Mouse (Mus musculus) ovary, postnatal 10 days (tissue): ENCODE results near the gene BC052040.

Experiments
- DNase-seq: peaks from one replicate; pipeline ENCODE4 v3.0.0; 2022; ENCODE audit warnings: low spot score

The BC052040 gene

GRCm38 (mm10) chr2:115581241-115581988, at the start of gene BC052040:
Gene BC052040, plus strand, starts transcription at chr2:115581716.
- peak; percentile 73 for DNase-seq

GRCm38 (mm10) chr2:115538009-115538690, 43.4 kb upstream of the BC052040 start:
- DNase-seq, result no peak

- no peak for DNase-seq
Measured at GRCm38 (mm10) chr2:115538691-115539283, 42.7 kb upstream of the BC052040 start.

- DNase-seq, result no peak
Measured at GRCm38 (mm10) chr2:115539731-115540130, 41.8 kb upstream of the BC052040 start.

GRCm38 (mm10) chr2:115542401-115543123, 39.0 kb upstream of the BC052040 start:
- no peak for DNase-seq

GRCm38 (mm10) chr2:115543212-115543611, 38.3 kb upstream of the BC052040 start:
- no peak for DNase-seq

- no peak for DNase-seq
Measured at GRCm38 (mm10) chr2:115551901-115552300, 29.6 kb upstream of the BC052040 start.

GRCm38 (mm10) chr2:115562155-115562827, 19.2 kb upstream of the BC052040 start:
- DNase-seq, result no peak

GRCm38 (mm10) chr2:115563436-115564093, 18.0 kb upstream of the BC052040 start:
- no peak for DNase-seq

GRCm38 (mm10) chr2:115571996-115572395, 9.5 kb upstream of the BC052040 start:
- DNase-seq, result no peak

- no peak for DNase-seq
Measured at GRCm38 (mm10) chr2:115574802-115575201, 6.7 kb upstream of the BC052040 start.

- no peak for DNase-seq
Measured at GRCm38 (mm10) chr2:115579171-115579900, 2.2 kb upstream of the BC052040 start.

GRCm38 (mm10) chr2:115579976-115580375, 1.5 kb upstream of the BC052040 start:
- DNase-seq, result no peak

GRCm38 (mm10) chr2:115581989-115582608, 583 bp downstream of the BC052040 start:
- no peak for DNase-seq

GRCm38 (mm10) chr2:115583776-115584175, 2.3 kb downstream of the BC052040 start:
- no peak for DNase-seq

GRCm38 (mm10) chr2:115590602-115591001, 9.1 kb downstream of the BC052040 start:
- no peak for DNase-seq

- peak; percentile 48 for DNase-seq
Measured at GRCm38 (mm10) chr2:115592651-115593119, 11.2 kb downstream of the BC052040 start.

GRCm38 (mm10) chr2:115597017-115597416, 15.5 kb downstream of the BC052040 start:
- no peak for DNase-seq

- DNase-seq, result no peak
Measured at GRCm38 (mm10) chr2:115598266-115598665, 16.8 kb downstream of the BC052040 start.

- DNase-seq, result no peak
Measured at GRCm38 (mm10) chr2:115600724-115601123, 19.2 kb downstream of the BC052040 start.
